Mouse (Mus musculus) heart, postnatal 0 days (tissue): ENCODE data around the gene Hnrnpa0. TPM values are rescaled to one million over a fixed set of nuclear protein-coding genes. Genes with fewer than 3 reads are reported as not detected.

Source experiments
- ATAC-seq: fragments of 200-750 bp; cut with Nextera tagmentation; 2 replicates; pipeline ENCODE4 v1.8.0; 2017; ENCODE audit warnings: low read depth, moderate number of reproducible peaks, moderate library complexity; ENCODE audit not compliant: insufficient read depth
- DNase-seq: peaks from one replicate; pipeline ENCODE4 v3.0.0-alpha.2; 2016; ENCODE audit warnings: low spot score
- H3K27ac ChIP-seq: fragments of 300-500 bp; sonication (generic); 2 replicates; pipeline ENCODE4 v1.5.1; 2014; ENCODE audit warnings: low read depth, mild to moderate bottlenecking
- H3K27me3 ChIP-seq: fragments of 300-500 bp; sonication (generic); 2 replicates; pipeline ENCODE4 v1.6.1; 2014; ENCODE audit warnings: low read length, mixed read lengths; ENCODE audit not compliant: control insufficient read depth, insufficient read depth
- H3K36me3 ChIP-seq: fragments of 300-500 bp; sonication (generic); replicated peaks from 2 replicates; pipeline ENCODE4 v1.6.1; 2014; ENCODE audit warnings: low read length, mixed read lengths; ENCODE audit not compliant: control insufficient read depth, insufficient read depth
- H3K4me1 ChIP-seq: fragments of 300-500 bp; sonication (generic); 2 replicates; pipeline ENCODE4 v1.6.1; 2014; ENCODE audit warnings: antibody characterized with exemption; ENCODE audit not compliant: control insufficient read depth, insufficient read depth
- H3K4me2 ChIP-seq: fragments of 300-500 bp; sonication (generic); 2 replicates; pipeline ENCODE4 v1.6.1; 2014; ENCODE audit warnings: low read depth, mild to moderate bottlenecking, low read length, moderate library complexity
- H3K4me3 ChIP-seq: fragments of 300-500 bp; sonication (generic); 2 replicates; pipeline ENCODE4 v1.5.1; 2014; ENCODE audit warnings: low read depth, low read length
- H3K9ac ChIP-seq: fragments of 300-500 bp; sonication (generic); replicated peaks from 2 replicates; pipeline ENCODE4 v1.6.1; 2014; ENCODE audit warnings: low read depth, low read length, mixed read lengths
- H3K9me3 ChIP-seq: fragments of 300-500 bp; sonication (generic); replicated peaks from 2 replicates; pipeline ENCODE4 v1.6.1; 2016; ENCODE audit warnings: low read length; ENCODE audit not compliant: control insufficient read depth
- CTCF ChIP-seq: IDR thresholded peaks from 2 replicates; pipeline ENCODE4 v1.5.1; 2016; ENCODE audit warnings: antibody characterized with exemption, control low read depth, low read depth
- EP300 ChIP-seq: IDR thresholded peaks from 2 replicates; pipeline ENCODE4 v1.6.1; 2016; ENCODE audit warnings: antibody characterized with exemption, low read depth
- WGBS: fragments of 180-500 bp; shearing (Covaris S2); extraction: QIAGEN DNeasy Blood & Tissue Kit; methylation state at CpG from one replicate; pipeline ENCODE4 v1.1.7; 2014; 5-methylcytosine and 5-hydroxymethylcytosine counted together
- polyA plus RNA-seq: library from polyadenylated mRNA; unstranded; fragments of >200 nt; fragmentation: Nextera tagmentation; extraction: Ambion mirVana; gene quantifications from 2 replicates; pipeline ENCODE4 v1.2.1, GENCODE M21; 2015
- total RNA-seq: library from RNA; depleted of rRNA; stranded (reverse); fragments of >200 nt; gene quantifications from 2 replicates; pipeline ENCODE4 v1.2.3, GENCODE M21; 2014; ENCODE audit warnings: low replicate concordance

Gene Hnrnpa0
- total and polyA plus RNA-seq, 2 experiments from 2014 or later = 23.2 to 99.7 TPM

- Histone ChIP-seq H3K27ac (peak overlapping the region; percentile 49), H3K9ac (peak overlapping the region; percentile 97; the same call in 1 of the 2 replicates), H3K27me3 (no peaks in the 10 kb centered on the region), H3K9me3 (no peaks in the 10 kb centered on the region), H3K4me1 (peaks cover 31% of the 10 kb centered on the region), H3K4me2 (peak overlapping the region; percentile 86), H3K4me3 (peak overlapping the region; percentile 94), H3K36me3 (peaks cover 6% of the 10 kb centered on the region; the same call in 1 of the 2 replicates)
- ATAC-seq (no peak), DNase-seq (peak; percentile 92)
- 23% methylated on average over 7 of the region's 7 CpGs for WGBS
- TF ChIP-seq EP300 = no peak
- peak; percentile 78 for TF ChIP-seq CTCF
Observed at GRCm38 (mm10) chr13:58126126-58126525, 2.2 kb downstream of the Hnrnpa0 start.

- Histone ChIP-seq H3K9ac (no peak overlapping the region), H3K4me3 (no peak overlapping the region), H3K27ac (no peak overlapping the region), H3K4me2 (0 out of 2 replicates have a peak overlapping the region, but pooled peaks have one; percentile 5), H3K9me3 (no peaks in the 10 kb centered on the region), H3K36me3 (peaks cover 6% of the 10 kb centered on the region; the same call in 1 of the 2 replicates), H3K4me1 (peaks cover 30% of the 10 kb centered on the region), H3K27me3 (no peaks in the 10 kb centered on the region)
- TF ChIP-seq CTCF (no peak), EP300 (no peak)
- WGBS = 49% methylated on average over 2 of the region's 2 CpGs
- ATAC-seq (no peak), DNase-seq (no peak)
Observed at GRCm38 (mm10) chr13:58124989-58125388, 3.4 kb downstream of the Hnrnpa0 start.

- peaks cover 6% of the 10 kb centered on the region; the same call in 1 of the 2 replicates for H3K36me3 ChIP-seq
- H3K9ac ChIP-seq = no peak overlapping the region
- H3K4me1 ChIP-seq = peaks cover 24% of the 10 kb centered on the region
- ATAC-seq = no peak
- H3K27me3 ChIP-seq = no peaks in the 10 kb centered on the region
- H3K4me3 ChIP-seq = no peak overlapping the region
- H3K9me3 ChIP-seq = no peaks in the 10 kb centered on the region
- DNase-seq = no peak
- WGBS = 87% methylated on average over 3 of the region's 3 CpGs
- H3K27ac ChIP-seq = no peak overlapping the region
- no peak overlapping the region for H3K4me2 ChIP-seq
- TF ChIP-seq CTCF = no peak
- TF ChIP-seq EP300 = no peak
Observed at GRCm38 (mm10) chr13:58124278-58124677, 4.1 kb downstream of the Hnrnpa0 start.

- DNase-seq (no peak), ATAC-seq (no peak)
- H3K27me3 ChIP-seq = no peaks in the 10 kb centered on the region
- 65% methylated on average over 8 of the region's 8 CpGs for WGBS
- H3K9ac ChIP-seq = no peak overlapping the region
- peaks cover 6% of the 10 kb centered on the region; the same call in 1 of the 2 replicates for H3K36me3 ChIP-seq
- H3K4me3 ChIP-seq = no peak overlapping the region
- no peaks in the 10 kb centered on the region for H3K9me3 ChIP-seq
- H3K4me2 ChIP-seq = no peak overlapping the region
- peaks cover 24% of the 10 kb centered on the region for H3K4me1 ChIP-seq
- no peak for TF ChIP-seq EP300
- TF ChIP-seq CTCF = no peak
- peak overlapping the region; percentile 66 for H3K27ac ChIP-seq
Observed at GRCm38 (mm10) chr13:58123381-58123780, 5.0 kb downstream of the Hnrnpa0 start.

GRCm38 (mm10) chr13:58122786-58123297, 5.5 kb downstream of the Hnrnpa0 start:
- Histone ChIP-seq H3K27ac (peak overlapping the region; percentile 66), H3K4me3 (no peak overlapping the region), H3K4me1 (peaks cover 24% of the 10 kb centered on the region), H3K4me2 (no peak overlapping the region), H3K9ac (no peak overlapping the region), H3K36me3 (peaks cover 6% of the 10 kb centered on the region; the same call in 1 of the 2 replicates), H3K27me3 (no peaks in the 10 kb centered on the region), H3K9me3 (no peaks in the 10 kb centered on the region)
- TF ChIP-seq EP300 = 0 out of 2 replicates have a peak, but pooled peaks have one; percentile 27
- no peak for TF ChIP-seq CTCF
- DNase-seq (peak; percentile 56), ATAC-seq (peak; percentile 59)
- 42% methylated on average over 10 of the region's 10 CpGs for whole genome bisulfite sequencing
